Mouse (Mus musculus): Measurements from ENCODE around the gene Zfp933. TPM values are rescaled to one million over a fixed set of nuclear protein-coding genes. Genes with fewer than 3 reads are reported as not detected.
A peak's percentile ranks its signal among the peaks of the same experiment; 100 is the strongest.
"Not testable (repeated sequence)": the region's sequence is repeated elsewhere in the genome, so short reads cannot be mapped to it uniquely, and the experiment has no call there.

Gene Zfp933
- polyA plus RNA-seq, 1 experiment, result not detected

GRCm38 (mm10) chr4:147883041-147883440 is 34.9 kb upstream of the Zfp933 start:
- TF ChIP-seq TAL1 (IDR thresholded peaks at IDR 0.05; ENCODE audit: low read length), result no peak
- TF ChIP-seq GATA1 (IDR thresholded peaks at IDR 0.05; ENCODE audit: low read length), result no peak
- Histone ChIP-seq H3K27me3 (ENCODE audit: control insufficient read depth) (no peaks in the 10 kb centered on the region), H3K4me3 (replicated peaks) (no peak overlapping the region), H3K36me3 (ENCODE audit: control insufficient read depth) (peaks cover 94% of the 10 kb centered on the region), H3K4me1 (ENCODE audit: control insufficient read depth) (no peaks in the 10 kb centered on the region), H3K9me3 (ENCODE audit: control insufficient read depth, low read length) (no peaks in the 10 kb centered on the region)

DNA sequence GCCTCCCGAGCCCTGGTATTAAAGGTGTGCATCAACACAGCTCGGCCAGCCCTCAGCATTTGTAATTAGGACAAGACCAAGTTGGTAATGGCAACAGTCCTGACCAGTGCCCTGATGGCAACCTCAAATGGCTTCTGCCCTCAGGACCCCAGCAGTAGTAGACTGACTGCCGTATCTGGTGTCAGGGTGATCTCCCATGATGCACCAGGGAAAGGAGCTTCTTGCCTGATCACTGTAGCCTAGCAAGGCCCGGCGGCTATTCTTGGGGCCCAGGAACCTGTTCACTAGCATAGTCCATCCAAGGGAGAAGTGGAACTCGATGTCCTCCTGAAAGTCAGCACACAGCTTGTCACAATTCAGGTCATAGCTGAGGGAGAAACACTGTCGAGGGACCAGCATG is 33.6 kb upstream of the Zfp933 start:
- TF ChIP-seq GATA1 (IDR thresholded peaks at IDR 0.05; ENCODE audit: low read length) (no peak), TAL1 (IDR thresholded peaks at IDR 0.05; ENCODE audit: low read length) (no peak)
- no peaks in the 10 kb centered on the region for H3K4me1 ChIP-seq (ENCODE audit: control insufficient read depth)
- peaks cover 90% of the 10 kb centered on the region for H3K36me3 ChIP-seq (ENCODE audit: control insufficient read depth)
- H3K9me3 ChIP-seq (ENCODE audit: control insufficient read depth, low read length), result no peaks in the 10 kb centered on the region
- no peaks in the 10 kb centered on the region for H3K27me3 ChIP-seq (ENCODE audit: control insufficient read depth)
- no peak overlapping the region for H3K4me3 ChIP-seq (replicated peaks)

GRCm38 (mm10) chr4:147879865-147880264 is 31.7 kb upstream of the Zfp933 start:
- Histone ChIP-seq H3K27me3 (ENCODE audit: control insufficient read depth) (no peaks in the 10 kb centered on the region), H3K4me3 (replicated peaks) (no peak overlapping the region), H3K36me3 (ENCODE audit: control insufficient read depth) (peaks cover 92% of the 10 kb centered on the region), H3K9me3 (ENCODE audit: control insufficient read depth, low read length) (no peaks in the 10 kb centered on the region), H3K4me1 (ENCODE audit: control insufficient read depth) (peaks cover 2% of the 10 kb centered on the region)
- TF ChIP-seq GATA1 (IDR thresholded peaks at IDR 0.05; ENCODE audit: low read length) (no peak), TAL1 (IDR thresholded peaks at IDR 0.05; ENCODE audit: low read length) (no peak)

GRCm38 (mm10) chr4:147879456-147879855 is 31.3 kb upstream of the Zfp933 start:
- H3K27me3 ChIP-seq (ENCODE audit: control insufficient read depth), result no peaks in the 10 kb centered on the region
- no peak for TF ChIP-seq TAL1 (IDR thresholded peaks at IDR 0.05; ENCODE audit: low read length)
- TF ChIP-seq GATA1 (IDR thresholded peaks at IDR 0.05; ENCODE audit: low read length), result no peak
- peaks cover 92% of the 10 kb centered on the region for H3K36me3 ChIP-seq (ENCODE audit: control insufficient read depth)
- H3K9me3 ChIP-seq (ENCODE audit: control insufficient read depth, low read length), result no peaks in the 10 kb centered on the region
- peaks cover 2% of the 10 kb centered on the region for H3K4me1 ChIP-seq (ENCODE audit: control insufficient read depth)
- H3K4me3 ChIP-seq (replicated peaks), result no peak overlapping the region

DNA sequence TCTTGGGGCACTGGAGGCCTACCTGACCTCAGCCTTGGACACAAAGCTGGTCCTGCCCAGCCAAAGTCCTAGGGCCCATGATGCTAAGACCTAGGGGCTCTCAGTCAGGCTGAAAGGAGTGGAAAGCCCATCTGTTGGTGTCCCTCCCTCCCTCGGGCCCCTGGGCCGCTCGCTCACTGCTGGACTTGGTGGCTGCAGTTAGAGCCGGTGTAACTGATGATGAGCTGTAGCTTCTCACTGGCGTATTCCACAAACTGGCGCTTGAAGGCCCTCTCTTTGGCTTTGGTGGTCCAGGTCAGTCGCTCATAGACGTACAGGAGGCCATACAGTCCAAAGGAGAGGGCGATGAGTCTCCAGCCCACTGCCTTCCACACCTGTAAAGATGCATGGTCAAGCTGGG is 30.4 kb upstream of the Zfp933 start:
- peaks cover 93% of the 10 kb centered on the region for H3K36me3 ChIP-seq (ENCODE audit: control insufficient read depth)
- H3K9me3 ChIP-seq (ENCODE audit: control insufficient read depth, low read length), result no peaks in the 10 kb centered on the region
- no peak for TF ChIP-seq TAL1 (IDR thresholded peaks at IDR 0.05; ENCODE audit: low read length)
- TF ChIP-seq GATA1 (IDR thresholded peaks at IDR 0.05; ENCODE audit: low read length), result no peak
- H3K27me3 ChIP-seq (ENCODE audit: control insufficient read depth), result no peaks in the 10 kb centered on the region
- no peak overlapping the region for H3K4me3 ChIP-seq (replicated peaks)
- H3K4me1 ChIP-seq (ENCODE audit: control insufficient read depth), result peaks cover 2% of the 10 kb centered on the region

DNA sequence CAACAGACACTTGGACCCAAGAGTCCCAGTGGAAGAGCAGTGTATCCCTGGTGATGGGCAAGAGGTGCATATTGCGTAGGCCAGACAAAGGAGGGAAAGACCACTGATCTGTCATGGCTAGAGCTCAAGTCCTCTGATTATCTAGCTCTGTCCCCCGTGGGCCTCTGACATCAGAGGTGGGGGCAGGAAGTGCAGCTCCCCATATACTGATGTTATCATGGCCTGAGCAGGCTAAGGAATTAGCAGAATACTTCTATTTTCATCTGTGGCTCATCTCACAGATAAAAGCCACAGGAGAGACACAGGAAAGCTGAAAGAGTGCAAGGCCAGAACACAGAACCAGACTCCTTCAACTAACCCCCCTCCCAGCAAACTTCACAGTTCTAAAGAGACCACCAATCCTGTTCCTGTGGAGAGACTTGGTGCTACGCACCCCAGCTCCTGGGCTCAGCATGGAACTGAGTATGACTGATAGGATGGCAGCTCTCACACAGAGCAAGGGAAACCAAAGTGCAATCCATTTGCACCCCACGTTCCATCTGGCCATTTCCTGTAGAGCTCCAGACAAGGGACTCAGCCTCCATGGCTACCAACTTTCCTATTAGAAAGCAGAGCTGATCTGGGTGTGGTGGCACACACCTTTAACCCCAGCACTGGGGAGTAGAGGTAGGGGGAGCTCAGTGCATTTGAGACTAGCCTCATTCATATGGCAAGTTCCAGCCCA is 27.8 kb upstream of the Zfp933 start:
- peaks cover 3% of the 10 kb centered on the region for H3K9me3 ChIP-seq (ENCODE audit: control insufficient read depth, low read length)
- H3K4me3 ChIP-seq (replicated peaks), result no peak overlapping the region
- H3K36me3 ChIP-seq (ENCODE audit: control insufficient read depth), result peaks cover 82% of the 10 kb centered on the region

GRCm38 (mm10) chr4:147869238-147869637 is 21.1 kb upstream of the Zfp933 start:
- Histone ChIP-seq H3K4me3 (replicated peaks) (peak overlapping the region; percentile 88), H3K27me3 (ENCODE audit: control insufficient read depth) (no peaks in the 10 kb centered on the region), H3K36me3 (ENCODE audit: control insufficient read depth) (peaks cover 39% of the 10 kb centered on the region), H3K4me1 (ENCODE audit: control insufficient read depth) (peaks cover 29% of the 10 kb centered on the region), H3K9me3 (ENCODE audit: control insufficient read depth, low read length) (peaks cover 10% of the 10 kb centered on the region)
- TF ChIP-seq TAL1 (IDR thresholded peaks at IDR 0.05; ENCODE audit: low read length) (no peak), GATA1 (IDR thresholded peaks at IDR 0.05; ENCODE audit: low read length) (no peak)

More for the DNA sequence above, 27.8 kb upstream of the Zfp933 start:
- Histone ChIP-seq H3K27me3 (ENCODE audit: control insufficient read depth) (no peaks in the 10 kb centered on the region), H3K4me1 (ENCODE audit: control insufficient read depth) (peaks cover 2% of the 10 kb centered on the region)
- no peak for TF ChIP-seq GATA1 (IDR thresholded peaks at IDR 0.05; ENCODE audit: low read length)

DNA sequence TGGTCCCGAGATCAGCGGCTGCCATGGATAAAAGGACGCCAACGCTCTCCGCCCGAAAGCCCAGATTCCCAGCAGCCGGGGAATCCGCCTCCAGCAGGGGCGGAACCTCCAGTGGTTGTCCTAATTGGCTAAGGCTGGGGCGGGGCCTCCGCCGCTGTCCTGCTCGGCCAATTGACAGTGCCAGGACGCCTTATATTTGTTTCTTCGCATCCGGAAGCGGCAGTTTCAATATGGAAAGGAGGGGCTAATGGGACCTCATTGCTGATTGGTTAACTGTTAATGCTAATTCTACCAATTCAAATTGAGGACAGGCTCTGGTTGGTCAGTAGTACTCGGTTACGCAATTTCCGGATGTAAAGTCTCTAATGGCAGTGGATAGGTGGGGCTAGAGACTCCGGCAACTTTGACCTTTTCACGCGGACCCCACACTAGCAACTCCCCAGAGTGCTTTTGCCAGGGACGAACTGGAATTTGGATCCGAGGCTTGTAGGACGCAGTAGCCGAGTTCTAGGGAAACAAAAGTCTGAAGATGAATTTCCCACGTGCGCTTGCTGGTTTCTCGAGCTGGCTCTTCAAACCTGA is 20.4 kb upstream of the Zfp933 start, which contains the start of the genes Miip and Fv1:
TSS of gene Miip (minus strand) at position 367 of the 582 bp plus-strand sequence.
TSS of gene Fv1 (plus strand) at position 530 of the 582 bp plus-strand sequence.
- Histone ChIP-seq H3K9me3 (ENCODE audit: control insufficient read depth, low read length) (peaks cover 10% of the 10 kb centered on the region), H3K4me1 (ENCODE audit: control insufficient read depth) (peaks cover 29% of the 10 kb centered on the region), H3K27me3 (ENCODE audit: control insufficient read depth) (no peaks in the 10 kb centered on the region), H3K4me3 (replicated peaks) (peak within 1 kb of the TSS; percentile 88), H3K36me3 (ENCODE audit: control insufficient read depth) (peaks cover 38% of the 10 kb centered on the region)
- TF ChIP-seq TAL1 (IDR thresholded peaks at IDR 0.05; ENCODE audit: low read length), result no peak
- no peak for TF ChIP-seq GATA1 (IDR thresholded peaks at IDR 0.05; ENCODE audit: low read length)

GRCm38 (mm10) chr4:147867563-147868449 is 19.6 kb upstream of the Zfp933 start:
- TF ChIP-seq TAL1 (IDR thresholded peaks at IDR 0.05; ENCODE audit: low read length), result no peak
- TF ChIP-seq GATA1 (IDR thresholded peaks at IDR 0.05; ENCODE audit: low read length), result no peak
- peaks cover 38% of the 10 kb centered on the region for H3K36me3 ChIP-seq (ENCODE audit: control insufficient read depth)
- peaks cover 10% of the 10 kb centered on the region for H3K9me3 ChIP-seq (ENCODE audit: control insufficient read depth, low read length)
- peaks cover 29% of the 10 kb centered on the region for H3K4me1 ChIP-seq (ENCODE audit: control insufficient read depth)
- H3K4me3 ChIP-seq (replicated peaks), result peak overlapping the region; percentile 88
- no peaks in the 10 kb centered on the region for H3K27me3 ChIP-seq (ENCODE audit: control insufficient read depth)

GRCm38 (mm10) chr4:147866793-147867192 is 18.6 kb upstream of the Zfp933 start:
- H3K4me3 ChIP-seq (replicated peaks); H3K27me3 ChIP-seq (ENCODE audit: control insufficient read depth); H3K9me3 ChIP-seq (ENCODE audit: control insufficient read depth, low read length): not testable (repeated sequence)
- peaks cover 41% of the 10 kb centered on the region for H3K36me3 ChIP-seq (ENCODE audit: control insufficient read depth)
- peaks cover 29% of the 10 kb centered on the region for H3K4me1 ChIP-seq (ENCODE audit: control insufficient read depth)

Data from erythroblast, embryonic 14.5 days (primary cell).